Mouse (Mus musculus) kidney, postnatal 25 days (tissue): ENCODE measurements around the gene Gm3854.

Source experiments
- DNase-seq, 2 experiments: peaks; one replicate each; pipeline ENCODE4 v3.0.0; 2021; ENCODE audit warnings: mixed read lengths in 2 of 2

Gm3854 gene

DNA sequence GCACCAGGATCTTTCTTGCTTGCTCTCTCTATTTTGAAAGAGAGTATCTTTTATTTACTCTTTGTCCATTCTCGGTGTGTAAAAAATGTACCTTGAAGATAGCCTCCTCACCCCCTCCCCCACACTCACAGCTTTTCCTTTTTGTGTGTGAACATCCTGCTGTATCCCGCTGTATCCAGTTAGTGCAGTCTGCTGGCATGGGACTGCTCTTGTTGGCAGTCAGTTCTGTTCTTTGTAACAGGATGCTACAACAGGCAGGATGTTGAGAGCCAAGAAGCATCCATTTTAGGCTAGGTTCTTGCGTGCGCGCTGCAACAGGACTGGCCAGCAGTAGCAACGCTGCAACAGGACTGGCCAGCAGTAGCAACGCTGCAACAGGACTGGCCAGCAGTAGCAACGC is 43.4 kb downstream of the Gm3854 start:
- DNase-seq = peak; percentile 24 to 54

- no peak for DNase-seq
Observed at GRCm38 (mm10) chr7:6388971-6389370, 45.4 kb downstream of the Gm3854 start.

GRCm38 (mm10) chr7:6389449-6389848 is 45.9 kb downstream of the Gm3854 start:
- no peak for DNase-seq

GRCm38 (mm10) chr7:6397996-6398975 is 54.7 kb downstream of the Gm3854 start, which contains the start of gene Smim17:
Gene Smim17 (plus strand): TSS chr7:6398715.
- DNase-seq = peak; percentile 40 to 50
